Mouse (Mus musculus): ENCODE results near the gene Osm. TPM values are rescaled to one million over a fixed set of nuclear protein-coding genes. Genes with fewer than 3 reads are reported as not detected.

Gene Osm
- polyA plus RNA-seq, 1 experiment from 2014 or later: not detected

DNA sequence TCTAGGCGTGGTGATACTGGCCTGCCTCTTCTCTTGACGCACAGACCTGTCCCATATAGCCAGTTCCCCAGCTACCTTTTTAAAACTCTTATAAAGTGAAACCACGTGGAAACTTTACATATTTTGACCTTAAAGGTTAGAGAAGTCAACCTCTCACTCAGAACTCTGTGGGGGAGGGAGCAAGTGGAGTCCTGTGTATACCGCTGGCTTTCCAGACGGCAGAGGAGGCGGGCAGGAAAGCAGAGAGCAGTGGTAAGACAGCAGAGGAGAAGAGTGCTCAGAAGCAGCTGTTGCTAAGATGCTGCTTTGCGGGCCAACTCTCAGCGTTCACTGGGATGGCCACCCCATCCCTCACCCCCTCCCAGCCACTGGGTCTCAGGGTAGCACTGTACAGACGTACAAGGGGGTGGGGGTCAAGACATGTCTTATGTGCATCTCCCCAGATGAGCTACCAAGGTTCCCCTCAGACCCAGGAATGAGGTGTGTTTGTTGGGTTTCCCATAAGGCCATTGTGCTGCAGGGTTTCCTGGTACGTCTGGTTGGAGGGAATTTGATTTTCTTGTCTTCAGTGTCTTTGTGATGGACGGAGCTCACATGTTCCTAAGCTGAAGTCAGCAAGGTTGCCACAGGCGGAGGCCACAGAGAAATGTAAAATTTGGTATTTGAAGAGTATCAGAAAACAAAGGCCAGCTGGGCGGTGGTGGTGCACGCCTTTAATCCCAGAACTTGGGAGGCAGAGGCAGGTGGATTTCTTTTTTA, 11.2 kb downstream of the Osm start:
- H3K4me2 ChIP-seq (replicated peaks): no peak overlapping the region
- no peaks in the 10 kb centered on the region for H3K27me3 ChIP-seq
- no peak overlapping the region for H3K9ac ChIP-seq (replicated peaks)
- H3K36me3 ChIP-seq: no peaks in the 10 kb centered on the region
- H3K9me3 ChIP-seq: no peaks in the 10 kb centered on the region
- no peak overlapping the region for H3K4me3 ChIP-seq
- no peak overlapping the region for H3K27ac ChIP-seq (replicated peaks)
- 81% methylated on average over 14 of the region's 14 CpGs for WGBS
- no peaks in the 10 kb centered on the region for H3K4me1 ChIP-seq
- no peak for ATAC-seq (replicated peaks)

GRCm38 (mm10) chr11:4249151-4249550, 12.9 kb downstream of the Osm start:
- Histone ChIP-seq H3K9ac (replicated peaks) (no peak overlapping the region), H3K27ac (replicated peaks) (no peak overlapping the region), H3K4me1 (no peaks in the 10 kb centered on the region), H3K36me3 (no peaks in the 10 kb centered on the region), H3K9me3 (no peaks in the 10 kb centered on the region), H3K4me2 (replicated peaks) (no peak overlapping the region), H3K27me3 (no peaks in the 10 kb centered on the region), H3K4me3 (no peak overlapping the region)
- ATAC-seq (replicated peaks): no peak
- 94% methylated on average over 3 of the region's 3 CpGs for WGBS

GRCm38 (mm10) chr11:4250290-4250689, 14.1 kb downstream of the Osm start:
- Histone ChIP-seq H3K4me3 (no peak overlapping the region), H3K4me1 (no peaks in the 10 kb centered on the region), H3K27ac (replicated peaks) (no peak overlapping the region), H3K9ac (replicated peaks) (no peak overlapping the region), H3K27me3 (no peaks in the 10 kb centered on the region), H3K9me3 (no peaks in the 10 kb centered on the region), H3K36me3 (no peaks in the 10 kb centered on the region), H3K4me2 (replicated peaks) (no peak overlapping the region)
- WGBS: 81% methylated on average over 7 of the region's 7 CpGs
- ATAC-seq (replicated peaks): no peak

GRCm38 (mm10) chr11:4251376-4251775, 15.2 kb downstream of the Osm start:
- no peak overlapping the region for H3K9ac ChIP-seq (replicated peaks)
- no peak for ATAC-seq (replicated peaks)
- H3K4me1 ChIP-seq: no peaks in the 10 kb centered on the region
- H3K27me3 ChIP-seq: no peaks in the 10 kb centered on the region
- H3K9me3 ChIP-seq: no peaks in the 10 kb centered on the region
- H3K27ac ChIP-seq (replicated peaks): no peak overlapping the region
- no peaks in the 10 kb centered on the region for H3K36me3 ChIP-seq
- WGBS: 82% methylated on average over 3 of the region's 3 CpGs
- no peak overlapping the region for H3K4me2 ChIP-seq (replicated peaks)
- H3K4me3 ChIP-seq: no peak overlapping the region

- Histone ChIP-seq H3K9me3 (no peaks in the 10 kb centered on the region), H3K4me2 (replicated peaks) (no peak overlapping the region), H3K27ac (replicated peaks) (no peak overlapping the region), H3K36me3 (no peaks in the 10 kb centered on the region), H3K9ac (replicated peaks) (no peak overlapping the region), H3K4me1 (no peaks in the 10 kb centered on the region), H3K27me3 (no peaks in the 10 kb centered on the region), H3K4me3 (no peak overlapping the region)
- no peak for ATAC-seq (replicated peaks)
- 88% methylated on average over 2 of the region's 2 CpGs for WGBS
These were observed 16.7 kb downstream of the Osm start for GRCm38 (mm10) chr11:4252886-4253285.

GRCm38 (mm10) chr11:4256846-4257607, 20.8 kb downstream of the Osm start, which contains the start of gene Lif:
Gene Lif (plus strand): TSS chr11:4257557.
- no peaks in the 10 kb centered on the region for H3K36me3 ChIP-seq
- ATAC-seq (replicated peaks): no peak
- H3K4me1 ChIP-seq: peaks cover 19% of the 10 kb centered on the region
- H3K27me3 ChIP-seq: no peaks in the 10 kb centered on the region
- no peak within 1 kb of the TSS for H3K4me2 ChIP-seq (replicated peaks)
- H3K4me3 ChIP-seq: no peak within 1 kb of the TSS
- WGBS: 63% methylated on average over 11 of the region's 11 CpGs
- H3K27ac ChIP-seq (replicated peaks): no peak within 1 kb of the TSS
- H3K9me3 ChIP-seq: no peaks in the 10 kb centered on the region
- no peak within 1 kb of the TSS for H3K9ac ChIP-seq (replicated peaks)

- H3K9me3 ChIP-seq: no peaks in the 10 kb centered on the region
- no peaks in the 10 kb centered on the region for H3K36me3 ChIP-seq
- no peak overlapping the region for H3K27ac ChIP-seq (replicated peaks)
- no peak overlapping the region for H3K4me3 ChIP-seq
- WGBS: 59% methylated on average over 5 of the region's 5 CpGs
- H3K27me3 ChIP-seq: no peaks in the 10 kb centered on the region
- H3K4me2 ChIP-seq (replicated peaks): no peak overlapping the region
- no peak for ATAC-seq (replicated peaks)
- peaks cover 23% of the 10 kb centered on the region for H3K4me1 ChIP-seq
- H3K9ac ChIP-seq (replicated peaks): no peak overlapping the region
These were observed 21.5 kb downstream of the Osm start for GRCm38 (mm10) chr11:4257756-4258155.

- peaks cover 23% of the 10 kb centered on the region for H3K4me1 ChIP-seq
- H3K36me3 ChIP-seq: no peaks in the 10 kb centered on the region
- 1% methylated on average over 7 of the region's 7 CpGs for WGBS
- H3K9me3 ChIP-seq: no peaks in the 10 kb centered on the region
- no peak overlapping the region for H3K4me3 ChIP-seq
- no peak overlapping the region for H3K27ac ChIP-seq (replicated peaks)
- no peak overlapping the region for H3K9ac ChIP-seq (replicated peaks)
- peak; percentile 27; the same call in 1 of the 2 replicates for ATAC-seq (replicated peaks)
- H3K27me3 ChIP-seq: no peaks in the 10 kb centered on the region
- peak overlapping the region; percentile 26 for H3K4me2 ChIP-seq (replicated peaks)
These were observed 22.4 kb downstream of the Osm start for GRCm38 (mm10) chr11:4258657-4259082.

DNA sequence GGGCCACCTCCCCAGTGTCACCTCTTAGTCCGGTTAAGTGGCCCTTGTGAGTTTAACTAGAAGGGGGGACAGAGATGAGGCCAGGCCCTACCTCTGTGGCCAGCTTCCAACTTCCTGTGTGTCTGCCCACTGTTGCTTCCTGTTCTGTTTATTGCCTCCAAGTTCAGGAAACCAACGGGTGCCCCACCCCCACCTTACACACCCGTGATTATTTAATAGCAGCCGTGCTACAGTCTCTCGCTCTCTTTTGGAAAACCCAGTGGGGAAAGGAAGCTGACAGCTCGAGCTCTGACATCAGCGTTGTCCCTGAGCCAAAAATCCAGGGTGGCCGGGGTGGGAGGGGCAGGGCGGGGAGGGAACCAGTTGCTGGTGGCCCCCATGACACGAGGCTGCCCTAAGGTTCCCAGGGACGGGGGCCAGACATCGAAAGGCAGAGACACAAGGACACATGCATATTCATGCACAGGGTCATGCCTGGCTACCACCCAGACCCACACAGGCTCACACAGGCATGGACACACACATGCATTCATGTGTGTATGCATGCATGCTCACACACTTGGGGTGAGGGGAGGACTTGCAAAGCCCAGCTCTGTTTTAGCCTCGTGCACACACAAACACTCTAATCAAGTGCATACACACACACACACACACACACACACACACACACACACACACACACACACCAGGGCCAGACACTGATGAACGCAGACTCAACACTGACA, 24.4 kb downstream of the Osm start:
- no peaks in the 10 kb centered on the region for H3K36me3 ChIP-seq
- WGBS: 25% methylated on average over 14 of the region's 14 CpGs
- 0 out of 2 replicates have a peak, but pooled peaks have one; percentile 24 for ATAC-seq (replicated peaks)

GRCm38 (mm10) chr11:4261188-4261494, 24.9 kb downstream of the Osm start:
- no peaks in the 10 kb centered on the region for H3K9me3 ChIP-seq
- ATAC-seq (replicated peaks): peak; percentile 23; the same call in 1 of the 2 replicates
- H3K27ac ChIP-seq (replicated peaks): no peak overlapping the region
- 36% methylated on average over 7 of the region's 7 CpGs for WGBS
- peaks cover 12% of the 10 kb centered on the region for H3K27me3 ChIP-seq
- H3K4me2 ChIP-seq (replicated peaks): no peak overlapping the region
- H3K4me3 ChIP-seq: no peak overlapping the region
- no peaks in the 10 kb centered on the region for H3K36me3 ChIP-seq
- H3K9ac ChIP-seq (replicated peaks): no peak overlapping the region
- peaks cover 23% of the 10 kb centered on the region for H3K4me1 ChIP-seq

More for the DNA sequence above, 24.4 kb downstream of the Osm start:
- Histone ChIP-seq H3K27me3 (peaks cover 8% of the 10 kb centered on the region), H3K9me3 (no peaks in the 10 kb centered on the region), H3K9ac (replicated peaks) (no peak overlapping the region), H3K27ac (replicated peaks) (no peak overlapping the region), H3K4me2 (replicated peaks) (peak overlapping the region; percentile 33), H3K4me3 (no peak overlapping the region), H3K4me1 (peaks cover 23% of the 10 kb centered on the region)

DNA sequence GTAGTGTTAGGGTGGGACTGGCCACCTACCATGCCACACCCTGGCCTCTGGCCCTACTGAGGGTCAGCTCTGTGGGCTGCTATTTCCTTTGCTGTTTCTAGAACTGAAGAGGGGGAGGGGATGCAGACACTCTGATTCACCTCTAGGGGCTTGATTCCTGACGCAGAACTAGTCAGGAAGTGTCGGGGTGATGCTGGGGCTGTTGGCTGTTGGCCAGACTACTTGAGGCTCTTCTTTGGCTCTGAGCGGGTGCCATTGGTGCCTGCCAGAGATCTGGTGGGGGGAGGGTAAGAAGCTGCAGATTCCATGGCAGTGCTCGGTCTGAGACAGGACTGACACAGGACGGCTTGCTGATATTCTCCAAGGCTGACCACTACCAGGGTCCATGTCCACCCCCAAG, 25.7 kb downstream of the Osm start:
- no peak overlapping the region for H3K9ac ChIP-seq (replicated peaks)

DNA sequence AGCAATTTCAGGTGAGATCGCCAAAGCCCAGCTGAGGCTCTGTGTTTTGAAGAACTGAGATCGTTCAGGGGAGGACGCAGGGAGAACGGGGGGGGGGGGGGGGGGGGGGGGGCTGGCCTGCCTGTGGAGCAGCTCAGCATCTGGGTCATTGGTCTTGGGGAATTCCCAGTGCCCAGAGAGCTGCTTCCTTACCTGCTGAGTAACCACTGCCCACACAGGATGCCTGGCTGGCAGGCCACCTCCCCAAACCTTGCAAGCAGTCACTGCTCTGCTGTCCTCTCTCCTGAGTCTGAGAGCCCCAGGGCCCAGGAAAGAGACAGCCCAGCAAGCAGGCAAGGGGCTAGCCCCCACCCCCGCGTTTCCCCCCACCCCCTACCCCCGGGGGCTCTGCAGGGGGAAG, 26.6 kb downstream of the Osm start:
- H3K4me2 ChIP-seq (replicated peaks): no peak overlapping the region
- no peak overlapping the region for H3K4me3 ChIP-seq
- H3K27ac ChIP-seq (replicated peaks): no peak overlapping the region
- no peak overlapping the region for H3K9ac ChIP-seq (replicated peaks)
- H3K9me3 ChIP-seq: no peaks in the 10 kb centered on the region
- 19% methylated on average over 7 of the region's 7 CpGs for WGBS
- H3K4me1 ChIP-seq: peaks cover 35% of the 10 kb centered on the region
- ATAC-seq (replicated peaks): no peak
- peaks cover 27% of the 10 kb centered on the region for H3K27me3 ChIP-seq
- no peaks in the 10 kb centered on the region for H3K36me3 ChIP-seq

More for the DNA sequence above, 25.7 kb downstream of the Osm start:
- Histone ChIP-seq H3K27me3 (peaks cover 19% of the 10 kb centered on the region), H3K9me3 (no peaks in the 10 kb centered on the region), H3K4me1 (peaks cover 31% of the 10 kb centered on the region), H3K36me3 (no peaks in the 10 kb centered on the region), H3K4me2 (replicated peaks) (no peak overlapping the region), H3K27ac (replicated peaks) (no peak overlapping the region), H3K4me3 (no peak overlapping the region)
- ATAC-seq (replicated peaks): no peak; the same call in 1 of the 2 replicates
- WGBS: 18% methylated on average over 5 of the region's 5 CpGs
